Mouse (Mus musculus): Measurements from ENCODE around the gene Stpg1. TPM values are rescaled to one million over a fixed set of nuclear protein-coding genes. Genes with fewer than 3 reads are reported as not detected.

The Stpg1 gene
- total RNA-seq, 2 experiments from 2014 or later, result 0.12 to 0.85 TPM

GRCm38 (mm10) chr4:135513865-135514264 is 19.3 kb downstream of the Stpg1 start:
- no peak for DNase-seq

- DNase-seq, result no peak
Measured at GRCm38 (mm10) chr4:135514925-135515324, 20.3 kb downstream of the Stpg1 start.

- peak; percentile 80 for DNase-seq
Measured at GRCm38 (mm10) chr4:135516351-135517316, 22.0 kb downstream of the Stpg1 start.

- DNase-seq, result no peak
Measured at GRCm38 (mm10) chr4:135518135-135518534, 23.5 kb downstream of the Stpg1 start.

GRCm38 (mm10) chr4:135520421-135520820 is 25.8 kb downstream of the Stpg1 start:
- no peak for DNase-seq

GRCm38 (mm10) chr4:135523939-135524338 is 29.3 kb downstream of the Stpg1 start:
- no peak for DNase-seq

GRCm38 (mm10) chr4:135525057-135525456 is 30.5 kb downstream of the Stpg1 start:
- no peak for DNase-seq

GRCm38 (mm10) chr4:135526039-135526710 is 31.6 kb downstream of the Stpg1 start:
- no peak for DNase-seq

- no peak for DNase-seq
Measured at GRCm38 (mm10) chr4:135530270-135530669, 35.7 kb downstream of the Stpg1 start.

GRCm38 (mm10) chr4:135531236-135531635 is 36.6 kb downstream of the Stpg1 start:
- DNase-seq, result no peak

GRCm38 (mm10) chr4:135531771-135532613 is 37.4 kb downstream of the Stpg1 start:
- DNase-seq, result no peak

GRCm38 (mm10) chr4:135533001-135533400 is 38.4 kb downstream of the Stpg1 start:
- DNase-seq, result no peak

- DNase-seq, result no peak
Measured at GRCm38 (mm10) chr4:135535021-135535420, 40.4 kb downstream of the Stpg1 start.

GRCm38 (mm10) chr4:135539056-135539455 is 44.5 kb downstream of the Stpg1 start:
- no peak for DNase-seq

- DNase-seq, result no peak
Measured at GRCm38 (mm10) chr4:135540057-135540456, 45.5 kb downstream of the Stpg1 start.

- no peak for DNase-seq
Measured at GRCm38 (mm10) chr4:135544284-135544683, 49.7 kb downstream of the Stpg1 start.

GRCm38 (mm10) chr4:135545080-135545511 is 50.5 kb downstream of the Stpg1 start:
- no peak for DNase-seq

- DNase-seq, result peak; percentile 57
Measured at GRCm38 (mm10) chr4:135546008-135546407, 51.4 kb downstream of the Stpg1 start.

- DNase-seq, result no peak
Measured at GRCm38 (mm10) chr4:135546793-135547192, 52.2 kb downstream of the Stpg1 start.

- peak; percentile 70 for DNase-seq
Measured at GRCm38 (mm10) chr4:135547551-135547950, 53.0 kb downstream of the Stpg1 start.

GRCm38 (mm10) chr4:135548108-135548507 is 53.5 kb downstream of the Stpg1 start:
- no peak for DNase-seq

- peak; percentile 60 for DNase-seq
Measured at GRCm38 (mm10) chr4:135548521-135549077, 54.0 kb downstream of the Stpg1 start.

All from adrenal gland, postnatal 10 days (tissue).